ENCODE assay signal across 12 mouse cellular contexts in the genomic region with DNA sequence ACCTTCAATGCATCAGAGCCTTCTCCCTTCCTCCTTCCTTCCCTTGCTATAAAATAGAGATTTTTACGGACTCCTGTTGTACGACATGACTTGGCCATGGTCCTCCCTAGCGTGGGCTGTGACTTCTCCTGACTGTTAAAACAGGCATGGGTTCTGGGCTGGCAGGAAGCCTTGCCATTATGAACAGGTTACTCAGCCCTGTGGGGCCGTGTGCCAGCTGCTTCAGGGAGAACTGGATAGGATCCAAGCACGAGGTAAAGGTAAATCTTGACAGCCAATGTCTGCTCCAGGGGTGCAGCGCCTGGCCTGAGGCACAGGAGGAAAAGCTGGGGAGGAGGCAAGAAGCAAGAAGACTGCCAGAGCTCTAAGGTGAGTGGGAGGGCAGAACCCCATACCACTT. TPM values are rescaled to one million over a fixed set of nuclear protein-coding genes. Genes with fewer than 3 reads are reported as not detected.
DNase-seq lines count a peak whose midpoint lies in the region; ATAC-seq and TF ChIP-seq lines count a peak whose summit lies in the region.
"Had no signal": no experiment of that assay in that cellular context is flagged by ENCODE, and none has a peak within 500 bp of the region (broad histone marks: within the 10 kb centered on the region; RNA-seq: fewer than 3 reads in every experiment).

No protein-coding gene starts in this region.

- H3K9ac ChIP-seq in hindbrain, postnatal 0 days (replicated peaks; ENCODE audit: low read length): no peak overlapping the region
- no peak overlapping the region for H3K9ac ChIP-seq in hindbrain, embryonic 13.5 days
- H3K9ac ChIP-seq in embryonic facial prominence, embryonic 15.5 days: no peak overlapping the region
- H3K9ac ChIP-seq: forebrain, embryonic 15.5 days; hindbrain, embryonic 15.5 days; liver, postnatal 0 days had no signal

- no peak overlapping the region for H3K4me3 ChIP-seq in hindbrain, postnatal 0 days (ENCODE audit: low read length)
- no peak overlapping the region for H3K4me3 ChIP-seq in hindbrain, embryonic 13.5 days
- H3K4me3 ChIP-seq in embryonic facial prominence, embryonic 15.5 days (replicated peaks): no peak overlapping the region
- H3K4me3 ChIP-seq: forebrain, embryonic 15.5 days; heart, adult 2 months; hindbrain, embryonic 15.5 days had no signal

- no peak for ATAC-seq in hindbrain, postnatal 0 days
- no peak for ATAC-seq in hindbrain, embryonic 13.5 days (ENCODE audit: low FRiP score)
- peak; percentile 54; the same call in 1 of the 2 replicates for ATAC-seq in embryonic facial prominence, embryonic 15.5 days (ENCODE audit: insufficient number of reproducible peaks, low FRiP score, low TSS enrichment, low read depth)
- ATAC-seq: forebrain, embryonic 15.5 days; liver, postnatal 0 days had no signal

- no peak for TF ChIP-seq CTCF in hindbrain, postnatal 0 days (IDR thresholded peaks at IDR 0.05; ENCODE audit: low read depth)

- no peaks in the 10 kb centered on the region for H3K27me3 ChIP-seq in hindbrain, postnatal 0 days (ENCODE audit: insufficient read depth, low read length)
- H3K27me3 ChIP-seq in hindbrain, embryonic 13.5 days: no peaks in the 10 kb centered on the region
- no peaks in the 10 kb centered on the region for H3K27me3 ChIP-seq in embryonic facial prominence, embryonic 15.5 days
- H3K27me3 ChIP-seq: forebrain, embryonic 15.5 days; hindbrain, embryonic 15.5 days had no signal

- H3K27ac ChIP-seq in hindbrain, postnatal 0 days: no peak overlapping the region
- no peak overlapping the region for H3K27ac ChIP-seq in hindbrain, embryonic 13.5 days
- no peak overlapping the region for H3K27ac ChIP-seq in embryonic facial prominence, embryonic 15.5 days (replicated peaks)
- H3K27ac ChIP-seq: forebrain, embryonic 15.5 days; heart, adult 2 months; hindbrain, embryonic 15.5 days had no signal

- no peaks in the 10 kb centered on the region for H3K4me1 ChIP-seq in hindbrain, postnatal 0 days (ENCODE audit: insufficient read depth, low read length)
- H3K4me1 ChIP-seq in hindbrain, embryonic 13.5 days (replicated peaks): no peaks in the 10 kb centered on the region
- no peaks in the 10 kb centered on the region for H3K4me1 ChIP-seq in embryonic facial prominence, embryonic 15.5 days
- H3K4me1 ChIP-seq: forebrain, embryonic 15.5 days; hindbrain, embryonic 15.5 days had no signal

- peak; percentile 13 for DNase-seq in hindbrain, postnatal 0 days (ENCODE audit: low spot score)
- peak; percentile 47 to 52 for DNase-seq in kidney, postnatal 36 days
- DNase-seq in ovary, adult 18-20 months (ENCODE audit: low spot score): peak; percentile 36
- no peak for DNase-seq in thymus, postnatal 36 days
- no peak for DNase-seq in adrenal gland, adult (ENCODE audit: inconsistent age in 2 of 2, low spot score in 1 of 2)
- DNase-seq: heart, adult 2 months; liver, postnatal 0 days; spleen, adult 18-20 months had no signal

- H3K36me3 ChIP-seq in hindbrain, postnatal 0 days (ENCODE audit: insufficient read depth, low read length): no peaks in the 10 kb centered on the region
- no peaks in the 10 kb centered on the region for H3K36me3 ChIP-seq in hindbrain, embryonic 13.5 days
- no peaks in the 10 kb centered on the region for H3K36me3 ChIP-seq in embryonic facial prominence, embryonic 15.5 days
- H3K36me3 ChIP-seq: forebrain, embryonic 15.5 days; hindbrain, embryonic 15.5 days had no signal

- WGBS in hindbrain, postnatal 0 days: 64% methylated on average over 6 of the region's 6 CpGs
- WGBS in hindbrain, embryonic 13.5 days: 86% methylated on average over 6 of the region's 6 CpGs
- 61% methylated on average over 6 of the region's 6 CpGs for WGBS in embryonic facial prominence, embryonic 15.5 days

- H3K4me2 ChIP-seq in hindbrain, postnatal 0 days (ENCODE audit: low read depth, low read length): no peak overlapping the region
- no peak overlapping the region for H3K4me2 ChIP-seq in hindbrain, embryonic 13.5 days
- H3K4me2 ChIP-seq in embryonic facial prominence, embryonic 15.5 days (replicated peaks): no peak overlapping the region
- H3K4me2 ChIP-seq: forebrain, embryonic 15.5 days; hindbrain, embryonic 15.5 days had no signal

- H3K9me3 ChIP-seq in hindbrain, postnatal 0 days (ENCODE audit: low read length): no peaks in the 10 kb centered on the region
- H3K9me3 ChIP-seq in hindbrain, embryonic 13.5 days: no peaks in the 10 kb centered on the region
- H3K9me3 ChIP-seq in embryonic facial prominence, embryonic 15.5 days (replicated peaks): no peaks in the 10 kb centered on the region
- H3K9me3 ChIP-seq: forebrain, embryonic 15.5 days; hindbrain, embryonic 15.5 days had no signal

RNA-seq across cellular contexts. Expression of gene Cers4, which starts 9.5 kb away (rescaled TPM):
- 45.3 and 63.0 TPM in 2 replicates for total RNA-seq in hindbrain, postnatal 0 days (2014; rRNA removed)
- 50.9 and 52.4 TPM in 2 replicates for polyA plus RNA-seq in hindbrain, postnatal 0 days (2015; fragmentation: Nextera tagmentation; extraction: Ambion mirVana)
- 40.5 and 40.6 TPM in 2 replicates for polyA plus RNA-seq in hindbrain, embryonic 13.5 days (2015; fragmentation: Nextera tagmentation; extraction: Ambion mirVana)
- 20.9 and 22.3 TPM in 2 replicates for polyA plus RNA-seq in embryonic facial prominence, embryonic 15.5 days (2015; fragmentation: Nextera tagmentation; extraction: Ambion mirVana)

Comparison
In these comparisons a context has a peak if more than half of its experiments do, and no peak if none do; other contexts are left out.
1. DNase-seq: peak in hindbrain, postnatal 0 days (single experiment), kidney, postnatal 36 days (2 of 2) and ovary, adult 18-20 months (single experiment); none in thymus, postnatal 36 days (0 of 2) and adrenal gland, adult (0 of 2).